Mouse (Mus musculus) MEL (cell line): ENCODE results near the gene Ccl25. TPM values are rescaled to one million over a fixed set of nuclear protein-coding genes. Genes with fewer than 3 reads are reported as not detected.

Experiments used
- DNase-seq: peaks from one replicate; pipeline ENCODE4 v3.0.0; 2011; ENCODE audit warnings: low read depth, low spot score
- H3K27ac ChIP-seq: 2 replicates; pipeline ENCODE4 v1.5.1; 2012; ENCODE audit warnings: low read depth, mild to moderate bottlenecking, control low read depth, low read length, moderate library complexity; ENCODE audit not compliant: control insufficient read depth
- H3K27me3 ChIP-seq, 2 experiments: fragments of 150-350 bp in 1 of 2; sonication (generic) in 1 of 2; 2 replicates each; pipeline ENCODE4 v1.6.1; 2012; ENCODE audit warnings: low read length in 2 of 2, mild to moderate bottlenecking in 2 of 2, improper control_type of control experiment in 1 of 2, moderate library complexity in 1 of 2; ENCODE audit not compliant: insufficient read depth in 2 of 2, control insufficient read depth in 1 of 2
- H3K36me3 ChIP-seq, 2 experiments: 2 replicates each; pipeline ENCODE4 v1.6.1; 2012 to 2014; ENCODE audit warnings: low read length in 2 of 2, improper control_type of control experiment in 1 of 2, inconsistent platforms in 1 of 2, mild to moderate bottlenecking in 1 of 2; ENCODE audit not compliant: insufficient read depth in 2 of 2, control insufficient read depth in 1 of 2
- H3K4me1 ChIP-seq, 2 experiments: fragments of 150-350 bp in 1 of 2; sonication (generic) in 1 of 2; 2 replicates each; pipeline ENCODE4 v1.6.1; 2012; ENCODE audit warnings: low read length in 2 of 2, improper control_type of control experiment in 1 of 2, mild to moderate bottlenecking in 1 of 2; ENCODE audit not compliant: insufficient read depth in 2 of 2, control insufficient read depth in 1 of 2
- H3K4me3 ChIP-seq, 2 experiments: fragments of 150-350 bp in 1 of 2; sonication (generic) in 1 of 2; 2 replicates each; pipeline ENCODE4 v1.5.1; 2012; ENCODE audit warnings: low read depth in 2 of 2, low read length in 2 of 2, mild to moderate bottlenecking in 2 of 2, moderate library complexity in 2 of 2, control low read depth in 1 of 2, improper control_type of control experiment in 1 of 2; ENCODE audit not compliant: control insufficient read depth in 1 of 2, insufficient read depth in 1 of 2
- H3K79me2 ChIP-seq: 2 replicates; pipeline ENCODE4 v1.6.1; 2012; ENCODE audit warnings: mild to moderate bottlenecking, low read length, moderate library complexity; ENCODE audit not compliant: control insufficient read depth, poor library complexity, insufficient read depth
- H3K9ac ChIP-seq: 2 replicates; pipeline ENCODE4 v1.6.1; 2012; ENCODE audit warnings: low read depth, mild to moderate bottlenecking, control low read depth, low read length, moderate library complexity; ENCODE audit not compliant: control insufficient read depth, poor library complexity, severe bottlenecking
- H3K9me3 ChIP-seq: fragments of 150-350 bp; sonication (generic); replicated peaks from 2 replicates; pipeline ENCODE4 v1.6.1; 2012; ENCODE audit warnings: mild to moderate bottlenecking, low read length, improper control_type of control experiment, moderate library complexity; ENCODE audit not compliant: insufficient read depth
- CHD1 ChIP-seq: IDR thresholded peaks from 2 replicates; pipeline ENCODE4 v1.6.1; 2012; ENCODE audit warnings: low read depth, mild to moderate bottlenecking, inconsistent platforms, low read length, improper control_type of control experiment
- CTCF ChIP-seq, 3 experiments: IDR thresholded peaks in 2 of 3; conservative IDR thresholded peaks in 1 of 3; 2 replicates each; pipeline ENCODE4 v1.5.1; 2011 to 2012; ENCODE audit warnings: low read length in 3 of 3, low read depth in 2 of 3, mild to moderate bottlenecking in 2 of 3, improper control_type of control experiment in 1 of 3, inconsistent platforms in 1 of 3, mixed read lengths in 1 of 3, moderate library complexity in 1 of 3; ENCODE audit not compliant: control insufficient read depth in 1 of 3, insufficient read depth in 1 of 3, poor library complexity in 1 of 3, severe bottlenecking in 1 of 3
- E2F4 ChIP-seq: IDR thresholded peaks from 2 replicates; pipeline ENCODE4 v1.6.1; 2011; ENCODE audit warnings: low read depth, low read length, improper control_type of control experiment, borderline replicate concordance
- ELF1 ChIP-seq: IDR thresholded peaks from 2 replicates; pipeline ENCODE4 v1.6.1; 2014; ENCODE audit warnings: low read depth, mild to moderate bottlenecking, inconsistent platforms, low read length, improper control_type of control experiment, moderate library complexity
- GABPA ChIP-seq: IDR thresholded peaks from 2 replicates; pipeline ENCODE4 v1.6.1; 2012; ENCODE audit warnings: low read depth, mild to moderate bottlenecking, inconsistent platforms, low read length, improper control_type of control experiment, moderate library complexity
- GATA1 ChIP-seq: IDR thresholded peaks from 2 replicates; pipeline ENCODE4 v1.6.1; 2011; ENCODE audit warnings: low read depth, low read length, improper control_type of control experiment
- HCFC1 ChIP-seq: IDR thresholded peaks from 2 replicates; pipeline ENCODE4 v1.6.1; 2012; ENCODE audit warnings: low read depth, mild to moderate bottlenecking, inconsistent platforms, low read length, improper control_type of control experiment, moderate library complexity
- JUND ChIP-seq: IDR thresholded peaks from 2 replicates; pipeline ENCODE4 v1.6.1; 2011; ENCODE audit warnings: low read depth, mild to moderate bottlenecking, improper control_type of control experiment, low read length
- KAT2A ChIP-seq: conservative IDR thresholded peaks from 2 replicates; pipeline ENCODE4 v1.6.1; 2012; ENCODE audit warnings: low read depth, low read length, improper control_type of control experiment, inconsistent platforms
- MAX ChIP-seq: IDR thresholded peaks from 2 replicates; pipeline ENCODE4 v1.6.1; 2011; ENCODE audit warnings: low read length, improper control_type of control experiment
- MYB ChIP-seq: IDR thresholded peaks from 2 replicates; pipeline ENCODE4 v1.6.1; 2011; ENCODE audit warnings: mild to moderate bottlenecking, low read depth, low read length, improper control_type of control experiment
- MYC ChIP-seq: IDR thresholded peaks from 2 replicates; pipeline ENCODE4 v1.6.1; 2011; ENCODE audit warnings: low read depth, mild to moderate bottlenecking, low read length, improper control_type of control experiment, moderate library complexity
- NELFE ChIP-seq: IDR thresholded peaks from 2 replicates; pipeline ENCODE4 v1.6.1; 2011; ENCODE audit warnings: low read depth, low read length, improper control_type of control experiment
- NRF1 ChIP-seq: IDR thresholded peaks from 2 replicates; pipeline ENCODE4 v1.6.1; 2014; ENCODE audit warnings: low read depth, mild to moderate bottlenecking, inconsistent platforms, low read length, improper control_type of control experiment, moderate library complexity; ENCODE audit not compliant: poor library complexity, insufficient read depth, severe bottlenecking
- POLR2A ChIP-seq, 2 experiments: IDR thresholded peaks; 2 replicates each; pipeline ENCODE4 v1.6.1; 2011 to 2012; ENCODE audit warnings: low read length in 2 of 2, mild to moderate bottlenecking in 2 of 2, control low read depth in 1 of 2, improper control_type of control experiment in 1 of 2, low read depth in 1 of 2, moderate library complexity in 1 of 2; ENCODE audit not compliant: control insufficient read depth in 1 of 2, insufficient read depth in 1 of 2, poor library complexity in 1 of 2
- POLR2AphosphoS2 ChIP-seq: IDR thresholded peaks from 2 replicates; pipeline ENCODE4 v1.6.1; 2011; ENCODE audit warnings: low read length, improper control_type of control experiment
- RAD21 ChIP-seq: IDR thresholded peaks from 2 replicates; pipeline ENCODE4 v1.6.1; 2011; ENCODE audit warnings: mild to moderate bottlenecking, low read depth, low read length, improper control_type of control experiment
- RCOR1 ChIP-seq: IDR thresholded peaks from 2 replicates; pipeline ENCODE4 v1.6.1; 2012; ENCODE audit warnings: low read depth, mild to moderate bottlenecking, inconsistent platforms, low read length, improper control_type of control experiment
- SIN3A ChIP-seq: IDR thresholded peaks from 2 replicates; pipeline ENCODE4 v1.6.1; 2012; ENCODE audit warnings: low read length, improper control_type of control experiment, inconsistent platforms
- SMC3 ChIP-seq: IDR thresholded peaks from 2 replicates; pipeline ENCODE4 v1.6.1; 2011; ENCODE audit warnings: low read depth, low read length, improper control_type of control experiment
- USF1 ChIP-seq: IDR thresholded peaks from 2 replicates; pipeline ENCODE4 v1.6.1; 2014; ENCODE audit warnings: low read depth, mild to moderate bottlenecking, inconsistent platforms, low read length, improper control_type of control experiment, moderate library complexity
- ZC3H11A ChIP-seq: IDR thresholded peaks from 2 replicates; pipeline ENCODE4 v1.6.1; 2012; ENCODE audit warnings: low read depth, mild to moderate bottlenecking, inconsistent platforms, low read length, improper control_type of control experiment
- ZKSCAN1 ChIP-seq: IDR thresholded peaks from 2 replicates; pipeline ENCODE4 v1.6.1; 2012; ENCODE audit warnings: low read depth, mild to moderate bottlenecking, inconsistent platforms, low read length, improper control_type of control experiment, moderate library complexity
- ZNF384 ChIP-seq: IDR thresholded peaks from 2 replicates; pipeline ENCODE4 v1.6.1; 2012; ENCODE audit warnings: low read depth, mild to moderate bottlenecking, inconsistent platforms, low read length, improper control_type of control experiment
- polyA plus RNA-seq, 2 experiments: library from polyadenylated mRNA; stranded (reverse) in 1 of 2; unstranded in 1 of 2; fragments of >175 nt in 1 of 2; fragments of >200 nt in 1 of 2; gene quantifications; 2 replicates each; pipeline versions ENCODE4 v1.2.1 to v1.2.4; 2012; ENCODE audit warnings: low replicate concordance in 2 of 2, low read depth in 1 of 2; ENCODE audit not compliant: insufficient read length in 2 of 2, insufficient read depth in 1 of 2, missing spikeins in 1 of 2
- total RNA-seq: library from RNA; depleted of rRNA; stranded (reverse); fragments of 300-350 nt; gene quantifications from 2 replicates; pipeline ENCODE4 v1.2.3, GENCODE M21; 2012

Gene Ccl25
- total and polyA plus RNA-seq, 3 experiments = 32.2 to 33.8 TPM; not detected in 1

GRCm38 (mm10) chr8:4370078-4370477, 45.1 kb downstream of the Ccl25 start:
- Histone ChIP-seq H3K36me3 (peaks cover 0 to 2% of the 10 kb centered on the region in 2 experiments; a peak in 1 of 4 replicates), H3K9me3 (no peaks in the 10 kb centered on the region), H3K27ac (peak overlapping the region; percentile 40), H3K4me3 (no peak overlapping the region)
- peak; percentile 87 for DNase-seq
- TF ChIP-seq JUND = no peak
- TF ChIP-seq USF1 = no peak
- no peak; a peak in 1 of 4 replicates for TF ChIP-seq POLR2A (IDR thresholded peaks at IDR 0.05; ENCODE audit: control insufficient read depth in 1 of 2, insufficient read depth in 1 of 2, low read depth in 1 of 2, low read length in 2 of 2, poor library complexity in 1 of 2)
- TF ChIP-seq ZC3H11A = peak; percentile 82
- TF ChIP-seq RAD21 = peak; percentile 92
- no peak for TF ChIP-seq ELF1
- TF ChIP-seq MYC = 0 out of 2 replicates have a peak, but pooled peaks have one; percentile 49
- no peak for TF ChIP-seq HCFC1
- TF ChIP-seq MYB = no peak
- peak; percentile 68 to 93 (median 84) for TF ChIP-seq CTCF (IDR thresholded peaks at IDR 0.05 in 2 of 3, conservative IDR thresholded peaks at IDR 0.05 in 1 of 3; ENCODE audit: control insufficient read depth in 1 of 3, insufficient read depth in 1 of 3, low read depth in 2 of 3, low read length in 3 of 3, poor library complexity in 1 of 3, severe bottlenecking in 1 of 3)
- peak; percentile 89 for TF ChIP-seq SMC3
- TF ChIP-seq GATA1 = no peak
- TF ChIP-seq CHD1 = no peak
- TF ChIP-seq NRF1 = no peak
- TF ChIP-seq NELFE = 0 out of 2 replicates have a peak, but pooled peaks have one; percentile 2
- TF ChIP-seq E2F4 = no peak
- TF ChIP-seq GABPA = no peak
- TF ChIP-seq SIN3A = peak; percentile 63
- TF ChIP-seq POLR2AphosphoS2 = no peak
- TF ChIP-seq, all 39 proteins: peak for 7
- H3K4me1 ChIP-seq = no peaks in the 10 kb centered on the region; a peak in 1 of 4 replicates
- H3K9ac ChIP-seq = peak overlapping the region; percentile 32
- no peaks in the 10 kb centered on the region for H3K27me3 ChIP-seq
- no peaks in the 10 kb centered on the region for H3K79me2 ChIP-seq

GRCm38 (mm10) chr8:4372657-4373056, 47.6 kb downstream of the Ccl25 start:
- Histone ChIP-seq H3K36me3 (peaks cover 0 to 2% of the 10 kb centered on the region in 2 experiments; a peak in 1 of 4 replicates), H3K4me1 (no peaks in the 10 kb centered on the region; a peak in 1 of 4 replicates)
- TF ChIP-seq RCOR1 (no peak), RAD21 (peak; percentile 70), ZNF384 (peak; percentile 96), MYB (no peak), POLR2AphosphoS2 (no peak), CTCF (IDR thresholded peaks at IDR 0.05 in 2 of 3, conservative IDR thresholded peaks at IDR 0.05 in 1 of 3; ENCODE audit: control insufficient read depth in 1 of 3, insufficient read depth in 1 of 3, low read depth in 2 of 3, low read length in 3 of 3, poor library complexity in 1 of 3, severe bottlenecking in 1 of 3) (peak in 2 of 3 experiments; percentile 37 to 69; a peak in 4 of 6 replicates), SMC3 (peak; percentile 74), ZC3H11A (peak; percentile 55), ZKSCAN1 (no peak), KAT2A (no peak), MAX (no peak)
- TF ChIP-seq, all 39 proteins: peak for 5
- Histone ChIP-seq H3K9me3 (no peaks in the 10 kb centered on the region), H3K79me2 (no peaks in the 10 kb centered on the region), H3K9ac (no peak overlapping the region), H3K27ac (no peak overlapping the region), H3K4me3 (no peak overlapping the region), H3K27me3 (no peaks in the 10 kb centered on the region)
- peak; percentile 53 for DNase-seq
